Mouse (Mus musculus): ENCODE data around the gene Cabin1. TPM values are rescaled to one million over a fixed set of nuclear protein-coding genes. Genes with fewer than 3 reads are reported as not detected.

Cabin1 gene
- polyA plus RNA-seq, 1 experiment from 2014 or later, result 30.8 TPM

DNA sequence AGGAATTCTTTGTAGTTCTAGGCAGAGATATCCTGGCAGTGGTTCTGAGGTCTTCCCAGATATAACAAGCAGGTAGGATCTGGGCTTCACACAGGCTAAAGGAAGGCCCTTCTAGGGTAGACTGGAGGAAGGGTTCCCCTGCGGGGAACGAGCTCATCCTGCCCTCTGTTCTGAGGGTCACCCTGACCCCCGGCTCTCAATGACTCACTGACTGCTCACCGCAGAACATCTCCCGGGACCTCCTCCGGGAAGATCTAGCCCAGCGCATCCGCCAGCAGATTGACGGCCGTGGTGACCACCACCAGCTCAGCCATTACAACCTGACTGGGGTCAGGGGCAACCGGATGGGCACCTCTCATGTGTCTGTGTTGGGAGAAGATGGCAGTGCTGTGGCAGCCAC lies 155.2 kb downstream of the Cabin1 start:
- ATAC-seq (ENCODE audit: insufficient number of reproducible peaks, insufficient read depth, low FRiP score, low read depth), result no peak
- H3K27me3 ChIP-seq (ENCODE audit: control insufficient read depth, insufficient read depth, low read length), result no peaks in the 10 kb centered on the region
- H3K4me3 ChIP-seq (ENCODE audit: control insufficient read depth in 1 of 2, insufficient read depth in 1 of 2, low read depth in 1 of 2, low read length in 2 of 2), result no peak overlapping the region
- H3K4me1 ChIP-seq (ENCODE audit: control insufficient read depth in 2 of 2, insufficient read depth in 2 of 2, low read length in 2 of 2), result no peaks in the 10 kb centered on the region; a peak in 1 of 4 replicates
- H3K27ac ChIP-seq (replicated peaks in 1 of 2; ENCODE audit: control insufficient read depth in 1 of 2, insufficient read depth in 1 of 2, low read depth in 2 of 2, low read length in 2 of 2), result no peak overlapping the region
- WGBS, result 75% methylated on average over 11 of the region's 11 CpGs
- H3K4me2 ChIP-seq (ENCODE audit: low read length), result no peak overlapping the region
- H3K9ac ChIP-seq (ENCODE audit: low read length), result no peak overlapping the region
- no peaks in the 10 kb centered on the region for H3K9me3 ChIP-seq (ENCODE audit: control insufficient read depth, low read length)
- H3K36me3 ChIP-seq (ENCODE audit: control insufficient read depth, insufficient read depth, low read length), result no peaks in the 10 kb centered on the region

DNA sequence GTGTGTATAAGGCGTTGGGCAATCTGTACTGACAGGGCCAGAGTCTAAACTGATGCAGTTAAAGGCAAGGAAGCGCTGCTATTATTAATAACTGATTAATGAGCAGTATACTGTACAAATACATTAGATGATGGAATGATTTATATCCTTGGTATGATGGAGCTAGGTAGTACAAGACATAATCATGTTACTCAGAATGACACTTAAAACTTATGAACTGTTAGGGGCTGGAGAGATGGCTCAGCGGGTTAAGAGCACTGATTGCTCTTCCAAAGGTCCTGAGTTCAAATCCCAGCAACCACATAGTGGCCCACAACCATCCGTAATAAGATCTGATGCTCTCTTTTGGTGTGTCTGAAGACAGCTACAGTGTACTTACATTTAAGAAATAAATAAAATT lies 156.9 kb downstream of the Cabin1 start:
- no peak overlapping the region for H3K4me2 ChIP-seq (ENCODE audit: low read length)
- no peak overlapping the region for H3K9ac ChIP-seq (ENCODE audit: low read length)
- no peak overlapping the region for H3K4me3 ChIP-seq (ENCODE audit: control insufficient read depth in 1 of 2, insufficient read depth in 1 of 2, low read depth in 1 of 2, low read length in 2 of 2)
- H3K27ac ChIP-seq (replicated peaks in 1 of 2; ENCODE audit: control insufficient read depth in 1 of 2, insufficient read depth in 1 of 2, low read depth in 2 of 2, low read length in 2 of 2), result no peak overlapping the region
- no peak for ATAC-seq (ENCODE audit: insufficient number of reproducible peaks, insufficient read depth, low FRiP score, low read depth)
- WGBS, result 85% methylated on average over 4 of the region's 4 CpGs
- H3K9me3 ChIP-seq (ENCODE audit: control insufficient read depth, low read length), result no peaks in the 10 kb centered on the region
- H3K36me3 ChIP-seq (ENCODE audit: control insufficient read depth, insufficient read depth, low read length), result no peaks in the 10 kb centered on the region
- no peaks in the 10 kb centered on the region; a peak in 1 of 4 replicates for H3K4me1 ChIP-seq (ENCODE audit: control insufficient read depth in 2 of 2, insufficient read depth in 2 of 2, low read length in 2 of 2)
- no peaks in the 10 kb centered on the region for H3K27me3 ChIP-seq (ENCODE audit: control insufficient read depth, insufficient read depth, low read length)

DNA sequence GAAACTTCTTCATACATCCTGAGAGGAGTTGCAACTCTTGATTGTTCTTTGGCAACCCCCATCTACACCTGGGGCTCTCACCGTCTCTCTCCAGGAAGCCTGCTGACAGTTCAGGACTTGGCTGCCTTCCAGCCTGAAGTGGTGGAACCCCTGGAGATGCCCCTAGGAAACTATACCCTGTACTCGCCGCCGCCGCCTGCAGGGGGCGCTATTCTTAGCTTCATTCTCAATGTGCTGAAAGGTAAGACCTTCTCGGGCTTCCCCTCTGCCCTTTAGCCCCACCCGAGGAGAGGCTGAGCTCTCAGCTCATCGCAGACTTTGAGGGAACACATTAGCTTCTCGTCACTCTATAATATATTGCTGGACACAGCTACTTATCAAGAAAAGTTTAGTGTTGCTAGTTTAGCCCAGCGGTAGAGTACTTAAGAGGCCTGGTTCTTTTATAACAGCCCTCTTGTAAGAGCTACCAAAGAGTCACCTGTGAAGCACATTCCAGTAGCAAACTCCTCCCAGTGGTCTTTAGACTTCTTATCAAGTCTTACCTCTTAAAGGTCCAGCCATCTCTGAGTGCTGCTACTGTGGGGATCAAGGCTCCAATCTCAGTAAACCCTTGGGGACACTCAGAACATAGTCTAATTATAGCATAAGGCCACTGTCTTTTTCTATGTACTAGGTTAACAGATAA lies 158.8 kb downstream of the Cabin1 start:
- Histone ChIP-seq H3K4me3 (ENCODE audit: control insufficient read depth in 1 of 2, insufficient read depth in 1 of 2, low read depth in 1 of 2, low read length in 2 of 2) (no peak overlapping the region), H3K27ac (replicated peaks in 1 of 2; ENCODE audit: control insufficient read depth in 1 of 2, insufficient read depth in 1 of 2, low read depth in 2 of 2, low read length in 2 of 2) (no peak overlapping the region), H3K9ac (ENCODE audit: low read length) (no peak overlapping the region), H3K4me2 (ENCODE audit: low read length) (no peak overlapping the region), H3K27me3 (ENCODE audit: control insufficient read depth, insufficient read depth, low read length) (no peaks in the 10 kb centered on the region), H3K9me3 (ENCODE audit: control insufficient read depth, low read length) (no peaks in the 10 kb centered on the region), H3K36me3 (ENCODE audit: control insufficient read depth, insufficient read depth, low read length) (no peaks in the 10 kb centered on the region), H3K4me1 (ENCODE audit: control insufficient read depth in 2 of 2, insufficient read depth in 2 of 2, low read length in 2 of 2) (no peaks in the 10 kb centered on the region; a peak in 1 of 4 replicates)
- WGBS, result 25% methylated on average over 11 of the region's 11 CpGs
- no peak for ATAC-seq (ENCODE audit: insufficient number of reproducible peaks, insufficient read depth, low FRiP score, low read depth)

DNA sequence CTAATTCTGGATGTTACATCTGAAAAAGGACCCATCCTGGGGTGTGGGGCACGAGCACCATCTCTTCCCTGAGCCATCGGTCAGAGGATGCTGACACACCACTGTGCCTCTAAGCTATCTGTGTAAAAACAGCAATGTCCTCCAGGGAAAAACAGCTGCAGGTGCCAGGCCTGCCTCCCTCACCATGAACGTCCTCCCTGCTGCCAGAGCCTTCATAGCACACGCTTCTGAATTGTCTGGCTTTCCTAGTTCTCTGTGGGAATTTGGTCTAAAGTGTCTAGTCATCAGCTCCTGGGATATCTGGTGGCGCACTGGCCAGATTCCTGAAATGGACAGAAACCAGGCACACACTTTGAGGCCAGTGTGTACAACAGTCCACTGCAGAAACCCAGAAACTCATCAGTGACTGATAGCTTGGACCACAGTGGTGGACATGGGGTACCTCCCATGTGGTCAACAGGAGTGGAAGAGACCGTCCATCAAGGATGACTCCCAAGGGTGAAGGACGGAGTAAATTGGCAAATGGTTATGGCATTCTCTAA lies 163.9 kb downstream of the Cabin1 start:
- no peak overlapping the region for H3K4me2 ChIP-seq (ENCODE audit: low read length)
- H3K9me3 ChIP-seq (ENCODE audit: control insufficient read depth, low read length), result peaks cover 6% of the 10 kb centered on the region; the same call in 1 of the 2 replicates
- no peak overlapping the region for H3K9ac ChIP-seq (ENCODE audit: low read length)
- H3K27ac ChIP-seq (replicated peaks in 1 of 2; ENCODE audit: control insufficient read depth in 1 of 2, insufficient read depth in 1 of 2, low read depth in 2 of 2, low read length in 2 of 2), result no peak overlapping the region
- H3K4me3 ChIP-seq (ENCODE audit: control insufficient read depth in 1 of 2, insufficient read depth in 1 of 2, low read depth in 1 of 2, low read length in 2 of 2), result no peak overlapping the region
- WGBS, result 61% methylated on average over 7 of the region's 7 CpGs
- no peaks in the 10 kb centered on the region for H3K27me3 ChIP-seq (ENCODE audit: control insufficient read depth, insufficient read depth, low read length)
- H3K4me1 ChIP-seq (ENCODE audit: control insufficient read depth in 2 of 2, insufficient read depth in 2 of 2, low read length in 2 of 2), result no peaks in the 10 kb centered on the region; a peak in 1 of 4 replicates
- no peak for ATAC-seq (ENCODE audit: insufficient number of reproducible peaks, insufficient read depth, low FRiP score, low read depth)
- no peaks in the 10 kb centered on the region for H3K36me3 ChIP-seq (ENCODE audit: control insufficient read depth, insufficient read depth, low read length)

Other genes starting within 250 kb of the Cabin1 start
- gene Snrpd3, start 246.8 kb downstream of the Cabin1 start, polyA plus RNA-seq (2014; fragmentation: Nextera tagmentation; extraction: Ambion mirVana), result 90.6 and 92.9 TPM in 2 replicates
- gene Gucd1, start 246.4 kb downstream of the Cabin1 start, polyA plus RNA-seq (2014; fragmentation: Nextera tagmentation; extraction: Ambion mirVana), result 32.8 and 39.7 TPM in 2 replicates
- gene Lrrc75b, start 204.0 kb downstream of the Cabin1 start, polyA plus RNA-seq (2014; fragmentation: Nextera tagmentation; extraction: Ambion mirVana), result 1.1 and 2.7 TPM in 2 replicates
- 0.69 and 1.4 TPM in 2 replicates for gene Ggt1, start 202.7 kb downstream of the Cabin1 start, polyA plus RNA-seq (2014; fragmentation: Nextera tagmentation; extraction: Ambion mirVana)
- 7.6 and 8.1 TPM in 2 replicates for gene Ggt5, start 175.0 kb downstream of the Cabin1 start, polyA plus RNA-seq (2014; fragmentation: Nextera tagmentation; extraction: Ambion mirVana)
- 11.7 and 13.3 TPM in 2 replicates for gene Susd2, start 120.3 kb downstream of the Cabin1 start, polyA plus RNA-seq (2014; fragmentation: Nextera tagmentation; extraction: Ambion mirVana)
- gene Ddt, start 9.1 kb upstream of the Cabin1 start, polyA plus RNA-seq (2014; fragmentation: Nextera tagmentation; extraction: Ambion mirVana), result 35.9 and 37.5 TPM in 2 replicates
- gene Gm20441, start 16.6 kb upstream of the Cabin1 start, polyA plus RNA-seq (2014; fragmentation: Nextera tagmentation; extraction: Ambion mirVana), result not detected in 2 replicates
- gene Gstt3, start 17.1 kb upstream of the Cabin1 start, polyA plus RNA-seq (2014; fragmentation: Nextera tagmentation; extraction: Ambion mirVana), result 3.2 and 5.0 TPM in 2 replicates
- 8.6 and 13.5 TPM in 2 replicates for gene Gstt1, start 34.2 kb upstream of the Cabin1 start, polyA plus RNA-seq (2014; fragmentation: Nextera tagmentation; extraction: Ambion mirVana)
- not detected in 2 replicates for gene Gstt4, start 58.2 kb upstream of the Cabin1 start, polyA plus RNA-seq (2014; fragmentation: Nextera tagmentation; extraction: Ambion mirVana)
- 12.6 and 13.5 TPM in 2 replicates for gene Gstt2, start 73.1 kb upstream of the Cabin1 start, polyA plus RNA-seq (2014; fragmentation: Nextera tagmentation; extraction: Ambion mirVana)
- 2,486 and 2,703 TPM in 2 replicates for gene Mif, start 95.9 kb upstream of the Cabin1 start, polyA plus RNA-seq (2014; fragmentation: Nextera tagmentation; extraction: Ambion mirVana)
- 1.1 and 1.7 TPM in 2 replicates for gene Derl3, start 129.1 kb upstream of the Cabin1 start, polyA plus RNA-seq (2014; fragmentation: Nextera tagmentation; extraction: Ambion mirVana)
- 99.1 and 103 TPM in 2 replicates for gene Smarcb1, start 157.3 kb upstream of the Cabin1 start, polyA plus RNA-seq (2014; fragmentation: Nextera tagmentation; extraction: Ambion mirVana)
- 647 and 682 TPM in 2 replicates for gene Chchd10, start 168.8 kb upstream of the Cabin1 start, polyA plus RNA-seq (2014; fragmentation: Nextera tagmentation; extraction: Ambion mirVana)
- 23.4 and 25.1 TPM in 2 replicates for gene Mmp11, start 172.2 kb upstream of the Cabin1 start, polyA plus RNA-seq (2014; fragmentation: Nextera tagmentation; extraction: Ambion mirVana)
- gene Gm867, start 176.3 kb upstream of the Cabin1 start, polyA plus RNA-seq (2014; fragmentation: Nextera tagmentation; extraction: Ambion mirVana), result 0.28 and 0.57 TPM in 2 replicates
- 0.46 and 0.58 TPM in 2 replicates for gene Vpreb3, start 178.7 kb upstream of the Cabin1 start, polyA plus RNA-seq (2014; fragmentation: Nextera tagmentation; extraction: Ambion mirVana)
- not detected in 2 replicates for gene Gm5134, start 190.2 kb upstream of the Cabin1 start, polyA plus RNA-seq (2014; fragmentation: Nextera tagmentation; extraction: Ambion mirVana)

Data from heart, embryonic 14.5 days (tissue).